Mouse (Mus musculus) thymus, postnatal 4 days (tissue): ENCODE measurements around the gene Urm1.
"Not testable (repeated sequence)": the region's sequence is repeated elsewhere in the genome, so short reads cannot be mapped to it uniquely, and the experiment has no call there.

Source experiments
- DNase-seq: peaks from one replicate; pipeline ENCODE4 v3.0.0; 2021

Gene Urm1

GRCm38 (mm10) chr2:29868949-29869645 lies 49.2 kb downstream of the Urm1 start, which contains the start of gene Cercam:
Gene Cercam, plus strand, starts transcription at chr2:29869164.
- peak; percentile 89 for DNase-seq

GRCm38 (mm10) chr2:29869646-29870451 lies 50.0 kb downstream of the Urm1 start:
- DNase-seq: no peak

- no peak for DNase-seq
These were observed 52.9 kb downstream of the Urm1 start for GRCm38 (mm10) chr2:29872581-29873295.

- no peak for DNase-seq
These were observed 53.9 kb downstream of the Urm1 start for GRCm38 (mm10) chr2:29873801-29874200.

- DNase-seq: no peak
These were observed 58.2 kb downstream of the Urm1 start for GRCm38 (mm10) chr2:29878061-29878460.

- DNase-seq: no peak
These were observed 59.3 kb downstream of the Urm1 start for GRCm38 (mm10) chr2:29879191-29879590.

- no peak for DNase-seq
These were observed 60.3 kb downstream of the Urm1 start for GRCm38 (mm10) chr2:29879964-29880830.

- DNase-seq: not testable (repeated sequence)
These were observed 66.9 kb downstream of the Urm1 start for GRCm38 (mm10) chr2:29886659-29887292.

GRCm38 (mm10) chr2:29889066-29889944 lies 69.4 kb downstream of the Urm1 start, which contains the start of gene Odf2:
Gene Odf2, plus strand, starts transcription at chr2:29889221.
- peak; percentile 100 for DNase-seq

GRCm38 (mm10) chr2:29889991-29890833 lies 70.3 kb downstream of the Urm1 start:
- peak; percentile 74 for DNase-seq

- DNase-seq: no peak
These were observed 71.9 kb downstream of the Urm1 start for GRCm38 (mm10) chr2:29891773-29892172.
